Mouse (Mus musculus) midbrain, embryonic 13.5 days (tissue): Measurements from ENCODE around the gene Taldo1. TPM values are rescaled to one million over a fixed set of nuclear protein-coding genes. Genes with fewer than 3 reads are reported as not detected.

Source experiments
- ATAC-seq: fragments of 200-750 bp; cut with Nextera tagmentation; 2 replicates; pipeline ENCODE4 v1.8.0; 2017; ENCODE audit warnings: mild to moderate bottlenecking, moderate TSS enrichment, moderate library complexity
- H3K27ac ChIP-seq: fragments of 300-500 bp; sonication (generic); 2 replicates; pipeline ENCODE4 v1.5.1; 2015; ENCODE audit warnings: inconsistent platforms, mild to moderate bottlenecking, moderate library complexity
- H3K27me3 ChIP-seq: fragments of 300-500 bp; sonication (generic); 2 replicates; pipeline ENCODE4 v1.6.1; 2015; ENCODE audit warnings: mild to moderate bottlenecking, inconsistent platforms
- H3K36me3 ChIP-seq: fragments of 300-500 bp; sonication (generic); 2 replicates; pipeline ENCODE4 v1.6.1; 2015; ENCODE audit warnings: mild to moderate bottlenecking, inconsistent platforms
- H3K4me1 ChIP-seq: fragments of 300-500 bp; sonication (generic); replicated peaks from 2 replicates; pipeline ENCODE4 v1.6.1; 2015; ENCODE audit warnings: inconsistent platforms
- H3K4me2 ChIP-seq: fragments of 300-500 bp; sonication (generic); replicated peaks from 2 replicates; pipeline ENCODE4 v1.6.1; 2015; ENCODE audit warnings: moderate library complexity, mild to moderate bottlenecking, inconsistent platforms
- H3K4me3 ChIP-seq: fragments of 300-500 bp; sonication (generic); replicated peaks from 2 replicates; pipeline ENCODE4 v1.5.1; 2015; ENCODE audit warnings: mild to moderate bottlenecking, inconsistent platforms
- H3K9ac ChIP-seq: fragments of 300-500 bp; sonication (generic); replicated peaks from 2 replicates; pipeline ENCODE4 v1.6.1; 2015; ENCODE audit warnings: mild to moderate bottlenecking, inconsistent platforms
- H3K9me3 ChIP-seq: fragments of 300-500 bp; sonication (generic); 2 replicates; pipeline ENCODE4 v1.6.1; 2016; ENCODE audit warnings: mild to moderate bottlenecking, inconsistent platforms
- WGBS: fragments of 180-500 bp; shearing (Covaris S2); methylation state at CpG from one replicate; pipeline ENCODE4 v1.1.7; 2015; 5-methylcytosine and 5-hydroxymethylcytosine counted together
- polyA plus RNA-seq: library from polyadenylated mRNA; unstranded; fragments of >200 nt; fragmentation: Nextera tagmentation; extraction: Ambion mirVana; gene quantifications from 2 replicates; pipeline ENCODE4 v1.2.1, GENCODE M21; 2015

Gene Taldo1
- polyA plus RNA-seq, 1 experiment from 2014 or later = 346 TPM

DNA sequence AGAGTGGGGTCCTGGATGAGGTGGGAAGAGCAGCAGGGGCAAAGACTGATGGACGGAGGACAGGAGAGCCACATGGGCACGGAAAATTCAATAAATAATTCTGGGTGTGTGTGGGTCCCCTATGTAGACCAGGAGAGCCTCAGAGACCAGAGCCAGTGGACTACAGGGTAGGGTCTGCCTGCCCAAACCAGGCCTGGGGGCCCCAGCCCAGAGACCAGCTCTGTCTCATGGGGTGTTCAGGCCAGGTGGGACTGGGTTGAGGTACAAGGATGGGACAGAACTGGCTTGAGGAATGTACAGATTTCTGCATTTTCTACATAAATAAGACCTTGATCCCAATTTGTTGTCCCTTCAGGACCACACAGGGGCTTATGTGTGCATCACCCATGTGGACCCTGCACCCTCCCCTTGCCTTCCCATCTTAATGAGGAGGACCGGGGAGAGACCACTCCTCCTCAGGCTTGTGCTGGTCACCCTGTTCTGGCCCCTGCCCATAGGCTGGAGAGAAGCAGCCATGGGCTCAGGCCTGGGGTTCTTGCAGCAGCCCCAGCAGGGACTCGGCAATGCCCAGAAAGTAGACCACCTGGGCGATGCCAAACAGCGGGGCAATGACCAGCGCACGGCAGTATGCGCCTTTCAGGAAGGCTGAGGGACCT lies 38.7 kb downstream of the Taldo1 start:
- WGBS = 96% methylated on average over 9 of the region's 9 CpGs
- Histone ChIP-seq H3K4me1 (peaks cover 59% of the 10 kb centered on the region), H3K27ac (no peak overlapping the region), H3K4me3 (no peak overlapping the region), H3K9ac (no peak overlapping the region), H3K36me3 (peaks cover 54% of the 10 kb centered on the region), H3K4me2 (peak overlapping the region; percentile 83; the same call in 1 of the 2 replicates), H3K9me3 (no peaks in the 10 kb centered on the region), H3K27me3 (no peaks in the 10 kb centered on the region)
- ATAC-seq = no peak

DNA sequence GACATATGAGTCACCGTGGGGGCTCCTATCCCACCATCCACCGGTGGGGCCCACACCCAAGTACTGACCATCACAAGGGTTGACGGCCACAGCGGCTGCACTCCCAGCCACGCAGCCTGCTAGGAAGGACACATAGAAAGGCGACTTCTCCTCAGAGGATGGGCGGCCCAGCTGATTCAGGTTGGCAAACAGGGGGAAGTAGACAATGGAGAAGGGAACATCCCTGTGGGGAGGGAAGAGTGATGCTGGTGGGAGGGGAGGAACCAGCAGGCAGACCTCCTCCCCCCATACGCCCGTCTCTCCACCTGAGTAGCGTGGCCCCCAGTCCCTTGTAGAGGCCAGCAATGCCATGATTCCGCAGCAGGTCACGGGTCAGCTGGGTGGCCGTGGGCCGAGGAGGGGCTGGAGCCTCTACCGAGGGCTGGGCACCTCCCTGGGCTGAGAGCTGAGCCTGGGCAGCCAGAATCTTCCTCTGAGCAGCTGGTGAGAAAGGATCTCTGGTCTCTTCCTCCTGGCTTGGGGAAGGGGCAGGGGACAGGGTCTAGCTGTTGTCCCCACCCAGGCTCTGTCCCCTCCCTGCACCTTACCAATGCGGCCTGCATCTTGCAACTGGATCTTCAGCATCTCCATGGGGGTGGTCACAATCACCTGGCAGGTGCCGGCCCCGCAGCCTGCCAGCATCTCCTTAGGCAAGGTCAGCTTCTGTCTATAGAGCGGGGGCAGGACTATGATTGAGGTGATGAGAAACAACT lies 39.6 kb downstream of the Taldo1 start:
- Histone ChIP-seq H3K4me2 (no peak overlapping the region), H3K4me3 (no peak overlapping the region), H3K36me3 (peaks cover 47% of the 10 kb centered on the region), H3K4me1 (peaks cover 68% of the 10 kb centered on the region), H3K9me3 (no peaks in the 10 kb centered on the region), H3K27me3 (no peaks in the 10 kb centered on the region), H3K27ac (no peak overlapping the region), H3K9ac (no peak overlapping the region)
- 94% methylated on average over 19 of the region's 19 CpGs for WGBS
- no peak for ATAC-seq

DNA sequence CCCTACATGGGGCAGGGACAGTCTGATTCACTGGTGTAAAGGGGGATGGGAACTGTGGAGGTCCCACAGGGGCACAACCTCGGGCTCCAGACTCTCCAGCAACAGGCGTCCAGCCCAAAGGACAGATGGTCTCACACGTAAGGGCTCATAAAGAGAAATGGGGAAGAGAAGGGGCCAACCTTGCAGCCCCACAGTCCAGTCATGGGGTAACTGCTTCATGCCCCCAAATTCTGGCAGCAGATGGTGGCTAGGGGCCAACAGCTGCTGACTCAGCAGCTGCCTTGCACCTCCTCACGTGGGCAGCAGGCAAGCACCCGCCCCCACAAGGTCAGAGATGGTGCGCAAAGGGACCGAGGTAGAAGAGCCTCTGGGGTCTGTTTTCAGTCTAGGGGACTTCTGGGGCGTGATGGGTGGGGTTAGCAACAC lies 40.2 kb downstream of the Taldo1 start:
- Histone ChIP-seq H3K27ac (no peak overlapping the region), H3K27me3 (no peaks in the 10 kb centered on the region), H3K4me2 (no peak overlapping the region), H3K9me3 (no peaks in the 10 kb centered on the region), H3K9ac (0 out of 2 replicates have a peak overlapping the region, but pooled peaks have one; percentile 83), H3K4me3 (no peak overlapping the region), H3K36me3 (peaks cover 41% of the 10 kb centered on the region), H3K4me1 (peaks cover 73% of the 10 kb centered on the region)
- 93% methylated on average over 8 of the region's 8 CpGs for WGBS
- ATAC-seq = no peak

DNA sequence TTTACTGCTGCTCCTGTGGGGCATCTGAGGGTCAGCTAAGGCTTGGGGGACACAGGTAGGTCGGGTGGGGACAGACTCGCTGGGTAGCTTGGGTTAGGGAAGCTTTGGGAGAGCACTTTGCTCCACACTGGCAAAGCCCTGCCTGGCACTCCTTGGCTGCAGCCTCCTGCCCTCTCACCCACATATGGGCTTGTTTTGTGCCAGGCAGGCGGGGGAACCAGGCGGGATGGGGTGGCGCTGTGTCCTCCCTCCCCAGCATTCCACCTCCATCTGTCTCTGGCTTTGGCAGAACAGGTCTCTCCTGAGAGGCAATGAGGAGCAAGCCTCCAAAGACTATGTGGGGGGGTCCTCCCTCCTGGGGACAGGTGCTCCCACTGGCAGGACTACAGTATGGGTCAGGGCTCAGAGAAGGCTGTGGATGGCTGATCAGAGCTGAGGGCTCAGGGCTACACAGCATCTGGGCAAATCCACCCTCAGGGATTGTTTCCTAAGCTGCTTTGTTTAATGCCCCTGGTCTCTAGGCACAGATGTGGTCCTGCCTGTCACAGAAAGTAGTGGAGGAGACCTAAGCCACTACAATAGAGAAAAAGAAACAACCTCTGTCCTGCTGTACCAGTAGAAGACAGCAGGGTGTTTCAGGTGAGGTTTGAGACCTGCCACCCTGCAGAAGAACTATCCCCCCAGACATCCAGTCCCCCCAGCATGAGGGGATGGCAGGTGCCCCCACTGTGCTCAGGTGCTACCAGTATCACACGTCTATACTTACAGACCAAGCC lies 40.9 kb downstream of the Taldo1 start:
- no peaks in the 10 kb centered on the region for H3K9me3 ChIP-seq
- no peak overlapping the region for H3K27ac ChIP-seq
- H3K27me3 ChIP-seq = no peaks in the 10 kb centered on the region
- peak overlapping the region; percentile 83 for H3K9ac ChIP-seq
- H3K4me3 ChIP-seq = peak overlapping the region; percentile 64
- ATAC-seq = no peak
- peaks cover 77% of the 10 kb centered on the region for H3K4me1 ChIP-seq
- WGBS = 91% methylated on average over 6 of the region's 6 CpGs
- peak overlapping the region; percentile 93 for H3K4me2 ChIP-seq
- peaks cover 37% of the 10 kb centered on the region for H3K36me3 ChIP-seq

DNA sequence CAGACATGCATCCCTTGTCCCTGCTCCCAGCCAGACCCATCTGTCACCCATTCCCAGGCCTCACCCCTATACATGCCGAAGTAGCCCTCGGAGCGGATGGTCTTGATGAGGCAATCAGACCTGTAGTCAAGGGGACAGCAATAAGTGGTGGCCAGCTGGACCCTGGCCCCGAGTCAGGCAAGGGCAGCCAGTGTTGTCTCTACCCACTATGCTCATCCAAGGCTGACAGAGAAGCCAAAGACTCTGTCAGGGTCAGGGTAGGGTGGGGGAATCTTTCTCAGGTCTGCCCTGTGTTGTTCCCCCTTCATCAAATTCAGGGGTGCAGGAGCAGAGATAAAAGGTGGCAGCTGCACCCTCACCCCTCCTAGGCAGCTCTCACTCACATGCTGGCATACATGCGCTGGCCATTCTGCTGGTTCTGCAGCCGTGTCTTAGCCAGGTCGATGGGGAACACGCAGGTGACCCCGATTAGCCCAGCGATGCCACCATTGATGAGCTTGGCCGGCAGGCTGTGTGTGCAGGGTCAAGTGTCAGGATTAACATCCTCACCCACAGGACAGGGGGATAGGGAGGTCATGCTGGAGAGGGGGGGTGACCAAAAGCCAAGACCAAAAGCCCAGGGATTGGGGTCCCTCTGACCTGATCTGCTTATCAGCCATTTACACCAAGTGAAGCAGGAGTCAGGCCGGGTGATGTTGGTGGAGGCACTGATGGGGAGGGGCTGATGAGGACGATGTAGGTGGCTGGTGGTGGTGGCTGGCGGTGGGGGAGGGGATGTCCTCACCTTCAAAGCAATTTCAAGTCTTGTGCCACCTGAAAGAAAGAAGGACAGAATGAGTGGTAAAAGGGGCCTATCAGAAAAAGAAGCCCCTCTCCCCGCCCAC lies 41.8 kb downstream of the Taldo1 start:
- Histone ChIP-seq H3K36me3 (peaks cover 43% of the 10 kb centered on the region), H3K9me3 (no peaks in the 10 kb centered on the region), H3K4me3 (peak overlapping the region; percentile 64), H3K27ac (peak overlapping the region; percentile 87), H3K4me2 (peak overlapping the region; percentile 93), H3K4me1 (peaks cover 73% of the 10 kb centered on the region), H3K27me3 (no peaks in the 10 kb centered on the region), H3K9ac (peak overlapping the region; percentile 83)
- ATAC-seq = no peak
- WGBS = 68% methylated on average over 15 of the region's 15 CpGs

- peak; percentile 10; the same call in 1 of the 2 replicates for ATAC-seq
- Histone ChIP-seq H3K4me1 (peaks cover 66% of the 10 kb centered on the region), H3K27ac (peak overlapping the region; percentile 87), H3K9ac (peak overlapping the region; percentile 83), H3K36me3 (peaks cover 49% of the 10 kb centered on the region), H3K27me3 (no peaks in the 10 kb centered on the region), H3K4me2 (peak overlapping the region; percentile 93), H3K4me3 (peak overlapping the region; percentile 64), H3K9me3 (no peaks in the 10 kb centered on the region)
- WGBS = 10% methylated on average over 8 of the region's 8 CpGs
Measured at GRCm38 (mm10) chr7:141434464-141434863, 42.5 kb downstream of the Taldo1 start.

DNA sequence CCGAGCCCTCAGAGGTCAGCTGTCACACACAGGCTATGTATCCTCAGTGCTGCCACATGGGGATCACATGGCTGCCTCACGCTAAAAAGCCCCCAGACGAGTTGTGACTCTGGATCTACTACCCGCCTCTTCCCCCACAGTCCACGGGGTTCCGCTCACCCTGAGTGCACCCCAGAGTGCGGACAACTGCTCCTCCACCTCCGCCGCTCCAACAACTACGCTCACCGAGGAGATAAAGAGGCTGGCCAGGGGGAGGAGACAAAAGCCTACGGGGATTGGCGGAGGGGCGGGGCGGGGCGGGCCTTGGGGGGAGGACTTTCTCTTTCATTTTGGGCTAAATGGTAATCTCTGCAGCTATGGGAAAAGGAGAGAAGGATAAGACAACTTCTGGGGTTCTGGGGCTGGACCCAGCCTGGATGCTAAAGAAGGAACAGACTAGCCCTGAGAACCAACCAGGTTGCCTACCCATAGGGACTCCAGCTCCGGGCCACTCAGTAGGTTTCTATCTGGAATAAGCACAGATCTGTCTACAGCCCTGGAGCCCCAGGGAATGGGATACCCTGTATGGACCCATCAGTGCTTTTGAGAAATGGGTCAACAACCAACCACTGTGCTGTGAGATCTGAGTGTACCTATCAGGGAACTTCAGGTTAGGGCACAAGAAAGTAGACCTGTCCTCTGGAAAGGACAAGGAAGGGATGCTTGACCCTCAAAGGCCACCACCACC lies 43.3 kb downstream of the Taldo1 start:
- Histone ChIP-seq H3K4me1 (peaks cover 58% of the 10 kb centered on the region), H3K9ac (peak overlapping the region; percentile 83), H3K27me3 (no peaks in the 10 kb centered on the region), H3K4me2 (peak overlapping the region; percentile 93), H3K9me3 (no peaks in the 10 kb centered on the region), H3K4me3 (peak overlapping the region; percentile 64), H3K27ac (peak overlapping the region; percentile 87), H3K36me3 (peaks cover 46% of the 10 kb centered on the region)
- peak; percentile 10; the same call in 1 of the 2 replicates for ATAC-seq
- WGBS = 5% methylated on average over 17 of the region's 17 CpGs

- Histone ChIP-seq H3K9me3 (no peaks in the 10 kb centered on the region), H3K9ac (no peak overlapping the region), H3K27me3 (no peaks in the 10 kb centered on the region), H3K36me3 (peaks cover 39% of the 10 kb centered on the region), H3K4me3 (peak overlapping the region; percentile 64), H3K4me1 (peaks cover 61% of the 10 kb centered on the region), H3K27ac (peak overlapping the region; percentile 87), H3K4me2 (peak overlapping the region; percentile 93)
- ATAC-seq = no peak
- WGBS = 71% methylated on average over 9 of the region's 9 CpGs
Measured at GRCm38 (mm10) chr7:141435856-141436522, 44.0 kb downstream of the Taldo1 start.

DNA sequence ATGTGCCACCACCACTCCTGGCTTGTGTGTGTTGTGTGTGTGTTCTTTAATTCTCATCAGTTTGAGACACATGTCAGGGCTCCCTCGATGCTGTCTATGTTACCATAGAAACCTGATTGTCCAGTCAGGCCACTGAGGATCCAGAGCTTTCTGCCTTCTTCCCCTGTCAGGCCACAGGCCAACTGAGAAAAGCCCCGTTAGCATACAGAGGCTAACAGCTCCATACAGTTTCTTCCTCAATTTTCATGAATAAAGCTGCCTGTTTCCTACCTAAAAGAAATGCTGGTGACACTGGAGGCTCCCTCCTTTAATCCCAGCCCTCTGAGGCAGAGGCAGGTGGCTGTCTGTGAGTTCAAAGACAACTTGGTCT lies 44.5 kb downstream of the Taldo1 start:
- H3K9ac ChIP-seq = peak overlapping the region; percentile 87
- peak overlapping the region; percentile 62 for H3K4me3 ChIP-seq
- peak overlapping the region; percentile 76; the same call in 1 of the 2 replicates for H3K27ac ChIP-seq
- peak overlapping the region; percentile 93 for H3K4me2 ChIP-seq
- ATAC-seq = no peak
- WGBS = 49% methylated on average over 2 of the region's 2 CpGs
- peaks cover 34% of the 10 kb centered on the region for H3K36me3 ChIP-seq
- no peaks in the 10 kb centered on the region for H3K27me3 ChIP-seq
- no peaks in the 10 kb centered on the region for H3K9me3 ChIP-seq
- H3K4me1 ChIP-seq = peaks cover 61% of the 10 kb centered on the region
